Mouse (Mus musculus) naive thymus-derived CD4-positive, alpha-beta T cell, adult 2 months (primary cell): ENCODE results near the gene Nav2.

Experiments
- DNase-seq: peaks from one replicate; pipeline ENCODE4 v3.0.0-alpha.2; 2011; ENCODE audit warnings: low read depth

The Nav2 gene

DNA sequence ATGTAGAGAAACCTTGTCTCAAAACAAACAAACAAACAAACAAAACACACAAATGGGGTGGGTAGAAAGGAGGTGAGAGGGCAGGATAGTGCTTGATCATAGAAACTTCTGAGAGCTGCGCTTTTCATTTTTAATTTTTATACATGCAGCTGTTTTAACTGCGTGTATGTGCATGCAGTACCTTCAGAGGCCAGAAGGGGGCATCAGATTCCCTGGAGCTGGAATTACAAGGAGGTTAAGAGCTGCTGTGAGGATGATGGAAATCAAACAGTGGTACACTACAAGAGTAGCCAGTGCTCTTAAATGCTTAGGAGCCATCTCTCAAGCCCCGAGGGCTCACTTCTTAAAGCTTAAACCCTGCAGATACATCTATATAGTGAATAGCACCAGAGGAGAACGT is 584.7 kb downstream of the Nav2 start:
- peak; percentile 59 for DNase-seq

DNA sequence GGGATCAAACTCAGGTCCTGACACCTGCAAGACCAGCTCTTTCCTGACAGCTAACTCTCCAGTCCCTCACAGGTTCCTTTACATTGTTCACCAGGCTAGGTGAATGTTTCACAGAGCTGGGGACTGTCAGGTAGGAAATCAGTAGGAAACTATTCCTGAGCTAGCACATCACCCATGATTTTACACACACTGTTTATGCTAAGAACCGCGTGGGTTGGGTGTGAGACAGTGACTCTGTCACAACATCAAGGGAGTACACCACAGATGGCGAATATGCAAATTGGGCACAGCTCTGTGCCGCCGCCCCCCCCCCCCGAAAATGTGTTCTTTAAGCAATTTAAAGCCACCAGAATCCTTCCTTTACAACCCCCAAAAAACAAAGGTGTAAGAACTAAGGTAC is 586.1 kb downstream of the Nav2 start:
- no peak for DNase-seq

DNA sequence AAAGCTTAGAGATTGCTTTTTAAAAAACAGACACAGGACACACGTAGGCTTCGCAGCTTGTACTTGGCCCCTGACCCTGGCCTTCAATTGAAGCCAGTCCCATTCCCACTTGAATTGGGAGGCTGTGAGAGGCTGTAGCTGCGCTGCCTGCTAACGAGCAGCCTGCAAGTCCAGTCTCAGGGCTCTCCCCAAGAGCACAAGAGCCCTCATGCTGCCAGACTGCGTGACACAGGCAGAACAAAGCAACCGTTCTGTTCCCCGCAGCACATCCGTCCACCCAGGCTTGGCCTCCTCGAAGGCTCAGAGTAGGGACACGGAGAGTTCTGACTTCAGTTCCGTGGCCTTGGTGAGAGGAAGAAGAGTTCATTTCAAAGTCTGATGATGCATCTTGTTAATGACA is 587.6 kb downstream of the Nav2 start:
- no peak for DNase-seq

DNA sequence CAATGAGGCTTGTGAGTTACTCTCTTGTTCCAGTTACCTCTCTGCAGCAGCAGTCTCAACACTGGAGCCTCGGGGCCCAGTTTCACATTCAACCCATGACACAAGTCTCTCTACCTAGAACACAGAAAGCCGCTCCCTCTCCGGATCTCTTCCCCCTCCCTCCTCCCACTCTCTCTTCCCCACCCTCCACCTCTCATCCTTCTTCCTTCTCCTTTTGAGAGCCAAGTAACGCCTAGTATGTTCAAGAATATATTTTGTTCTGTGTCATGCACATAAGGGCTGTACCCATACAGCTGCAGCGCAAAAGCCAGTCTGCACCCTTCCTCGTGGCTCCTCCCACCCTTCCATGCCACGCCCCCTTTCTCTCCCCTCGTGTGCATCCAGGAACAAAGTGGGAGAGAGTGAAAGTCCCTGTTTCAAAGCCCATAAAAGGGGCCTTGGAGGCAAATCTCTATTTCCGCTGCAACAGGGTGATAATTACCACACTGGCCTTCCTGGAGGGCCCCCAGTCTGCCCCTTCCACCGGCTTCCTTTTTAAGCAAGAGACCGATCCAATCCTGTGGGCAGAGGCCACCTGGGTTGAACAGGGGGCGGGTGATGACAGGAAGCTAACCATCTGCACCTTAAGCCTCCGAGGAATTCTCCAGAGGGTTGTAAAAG is 588.4 kb downstream of the Nav2 start:
- no peak for DNase-seq

DNA sequence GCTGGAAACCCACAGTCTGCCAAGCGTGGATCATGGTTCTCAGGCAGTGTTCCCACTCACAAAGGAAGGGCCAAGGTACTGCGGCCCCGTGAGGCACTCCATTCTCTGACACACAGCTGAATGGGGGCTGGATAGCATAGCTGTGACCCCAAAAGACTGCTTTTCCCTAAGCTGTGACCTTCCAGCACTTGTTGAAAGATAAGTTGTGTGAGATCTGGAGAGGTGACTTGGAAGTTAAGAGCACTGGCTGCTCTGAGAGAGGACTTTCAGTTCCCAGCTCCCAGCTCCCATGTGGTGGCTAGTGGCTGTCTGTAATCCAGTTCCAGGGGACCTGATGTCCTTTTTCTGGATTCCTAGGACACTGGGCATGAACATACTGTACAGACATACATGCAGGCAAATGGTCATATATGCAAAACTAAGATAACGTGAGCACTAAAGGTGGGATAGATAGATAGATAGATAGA is 588.9 kb downstream of the Nav2 start:
- no peak for DNase-seq

DNA sequence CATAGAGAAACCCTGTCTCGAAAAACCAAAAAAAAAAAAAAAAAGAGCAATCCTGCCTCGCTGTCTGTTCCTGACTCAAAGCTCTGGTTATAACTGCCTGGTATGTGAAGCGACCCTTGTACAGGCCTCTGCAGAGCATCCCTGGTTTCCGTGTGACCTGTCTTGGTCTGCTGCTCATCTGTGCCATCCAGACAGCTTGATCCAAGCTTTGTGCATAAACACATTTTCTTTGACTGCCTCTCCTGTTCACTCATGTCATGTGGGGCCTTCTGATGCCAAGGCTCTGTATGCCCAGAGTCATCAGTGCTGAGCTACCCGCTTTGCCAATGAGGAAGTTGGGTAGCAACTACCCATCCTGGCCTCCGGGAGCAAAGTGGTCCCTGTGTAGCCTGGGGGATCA is 591.1 kb downstream of the Nav2 start:
- no peak for DNase-seq

DNA sequence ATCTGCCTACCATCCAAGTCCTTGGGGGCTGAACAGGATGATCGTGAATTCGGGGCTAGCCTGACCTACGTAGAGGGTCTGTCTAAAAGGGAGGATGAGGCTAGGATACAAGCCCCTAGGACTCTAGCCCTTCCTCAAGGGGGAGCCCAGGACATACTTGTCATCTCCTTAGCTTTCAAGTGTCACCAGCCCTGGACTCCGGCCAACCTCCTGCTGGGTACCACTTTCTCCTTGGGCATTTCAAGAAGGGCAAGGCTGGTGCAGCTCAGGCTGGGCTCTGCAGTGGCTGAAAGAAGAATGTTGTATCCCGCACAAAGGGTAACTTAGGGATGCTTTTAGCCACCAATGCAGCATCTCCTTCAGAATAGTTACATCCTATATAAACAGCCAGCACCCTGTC is 592.4 kb downstream of the Nav2 start:
- DNase-seq, result no peak

DNA sequence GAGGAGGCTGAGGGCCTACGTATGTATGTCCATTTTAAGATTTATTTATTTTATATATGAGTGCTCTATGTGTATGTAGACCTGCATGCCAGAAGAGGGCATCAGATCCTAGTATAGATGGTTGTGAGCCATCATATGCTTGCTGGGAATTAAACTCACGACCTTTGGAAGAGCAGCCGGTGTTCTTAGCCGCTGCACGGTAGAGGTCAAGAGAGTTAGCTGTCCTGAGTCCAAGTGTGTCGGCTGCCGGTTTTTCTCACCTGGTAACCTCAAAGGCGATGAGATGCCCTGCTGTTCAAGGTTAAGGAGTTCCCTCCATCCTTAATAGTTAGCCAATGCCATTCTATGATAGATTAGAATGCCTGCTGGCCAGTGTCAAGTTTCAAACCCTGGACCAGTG is 594.9 kb downstream of the Nav2 start:
- no peak for DNase-seq

DNA sequence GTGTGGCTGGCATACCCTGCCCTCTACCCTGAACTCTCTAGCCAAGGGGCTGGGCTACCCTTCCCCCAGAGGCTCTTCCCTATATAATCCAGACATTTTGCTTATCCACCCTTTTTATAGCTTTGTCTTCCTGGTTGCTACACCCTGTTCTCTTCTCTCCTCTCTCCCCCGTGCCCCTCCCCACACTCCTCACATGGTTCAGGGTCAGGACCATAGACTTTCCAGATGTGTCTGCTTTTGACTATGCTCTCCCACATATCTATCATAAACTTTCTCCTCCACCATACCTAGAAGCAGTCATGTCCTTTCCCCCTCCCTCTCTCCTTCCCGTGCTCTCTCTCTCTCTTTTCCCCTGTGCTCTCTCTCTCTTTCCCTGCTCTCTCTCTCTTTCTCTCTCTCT is 595.4 kb downstream of the Nav2 start:
- no peak for DNase-seq

DNA sequence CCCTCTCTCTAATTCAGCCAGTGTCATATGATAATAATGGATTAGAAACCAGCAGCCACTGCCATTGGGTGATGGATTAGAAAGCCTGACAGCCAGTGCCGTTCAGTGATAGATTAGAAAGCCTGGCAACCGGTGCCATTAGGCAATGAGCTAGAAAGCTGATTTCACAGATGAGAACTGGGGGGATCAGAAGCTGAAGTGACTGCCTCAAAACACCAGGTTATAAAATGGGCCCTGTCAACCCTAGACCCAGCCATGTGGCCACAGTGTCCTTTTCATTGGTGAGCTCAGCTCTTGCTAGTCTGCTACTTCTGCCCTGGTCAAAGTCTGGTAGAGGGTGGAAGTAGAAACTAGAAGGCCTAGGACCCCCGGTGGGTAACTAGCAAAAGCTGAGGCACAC is 595.8 kb downstream of the Nav2 start:
- DNase-seq, result no peak

DNA sequence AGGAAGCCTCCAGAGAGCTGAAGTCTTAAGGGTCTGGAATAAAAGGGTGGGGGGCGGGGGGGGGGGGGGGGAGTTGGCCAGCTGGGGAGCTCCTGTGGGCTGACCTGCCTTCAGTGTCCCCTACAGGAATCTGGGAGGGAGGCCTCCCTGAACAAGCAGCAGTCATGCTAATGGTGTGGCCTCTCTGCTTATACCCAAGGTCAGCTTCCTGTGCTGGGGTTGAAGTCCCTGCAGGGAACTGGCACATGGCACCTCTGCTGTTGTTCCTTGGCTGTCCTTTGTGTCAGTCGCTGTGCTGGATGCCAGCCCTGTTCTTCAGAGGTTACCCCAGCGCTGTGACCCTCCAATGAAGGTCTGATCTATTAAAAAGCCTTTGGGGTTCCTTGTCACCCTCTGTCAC is 596.5 kb downstream of the Nav2 start:
- DNase-seq, result no peak

DNA sequence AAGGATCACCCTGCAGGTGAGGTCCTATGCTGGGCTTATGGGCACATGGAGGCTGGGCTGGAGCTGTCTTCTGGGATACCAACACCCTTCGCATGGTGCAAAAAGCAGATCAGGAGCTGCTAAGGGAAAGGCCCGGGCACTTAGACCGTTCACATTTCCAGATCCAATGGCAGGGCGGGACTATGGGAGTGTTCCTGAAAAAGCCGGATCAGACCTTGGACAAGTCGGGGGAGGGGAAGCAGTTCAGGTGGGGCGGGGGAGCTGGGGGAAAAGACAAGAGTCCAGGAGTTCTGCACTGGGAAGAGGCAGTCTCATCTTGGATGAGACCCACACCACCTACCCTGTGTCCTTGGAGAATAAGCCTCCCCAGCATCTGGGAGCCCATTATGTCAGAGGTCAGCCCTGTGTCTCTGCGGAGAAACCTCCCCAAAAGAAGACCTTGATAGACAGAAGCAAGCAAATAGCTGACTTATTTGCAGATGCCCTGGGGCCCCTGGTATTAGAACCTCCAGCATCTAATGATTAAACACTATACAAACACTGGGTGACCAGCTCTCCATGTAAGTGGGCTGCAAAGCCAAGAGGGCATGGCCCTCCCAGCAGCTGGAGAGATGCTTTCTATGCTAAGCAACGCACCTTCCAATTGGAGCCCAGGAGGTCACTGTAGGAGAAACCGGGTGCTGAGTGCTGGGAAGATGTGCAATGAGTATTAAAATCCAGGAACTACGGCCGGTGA is 597.7 kb downstream of the Nav2 start:
- DNase-seq, result no peak

DNA sequence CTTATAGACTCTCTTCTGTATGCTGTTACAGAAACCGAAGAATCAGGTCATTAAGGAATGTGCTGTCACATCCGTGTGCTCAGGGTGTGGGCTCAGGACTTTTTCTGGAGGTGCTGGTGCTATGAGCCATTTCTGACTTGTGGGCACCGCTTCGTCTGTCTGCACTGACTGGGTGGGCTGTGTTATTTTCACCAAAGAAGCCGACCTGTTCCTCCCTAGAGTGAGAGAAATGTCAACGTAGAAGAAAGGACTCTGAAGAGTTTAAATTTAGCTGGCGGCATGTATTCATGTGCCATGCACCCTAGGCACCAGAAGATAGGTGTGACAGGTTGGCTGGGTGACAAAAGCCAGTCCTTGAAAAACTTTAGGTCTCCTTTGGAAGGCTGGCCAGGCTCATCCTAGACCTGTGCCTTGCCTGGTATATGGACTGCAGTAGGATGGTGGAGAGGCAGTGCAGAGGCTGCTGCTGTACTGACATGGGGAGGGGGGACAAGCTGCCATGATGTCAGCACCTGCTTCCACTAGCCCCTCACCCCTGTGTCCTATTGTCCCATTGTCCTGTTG is 599.5 kb downstream of the Nav2 start:
- no peak for DNase-seq

DNA sequence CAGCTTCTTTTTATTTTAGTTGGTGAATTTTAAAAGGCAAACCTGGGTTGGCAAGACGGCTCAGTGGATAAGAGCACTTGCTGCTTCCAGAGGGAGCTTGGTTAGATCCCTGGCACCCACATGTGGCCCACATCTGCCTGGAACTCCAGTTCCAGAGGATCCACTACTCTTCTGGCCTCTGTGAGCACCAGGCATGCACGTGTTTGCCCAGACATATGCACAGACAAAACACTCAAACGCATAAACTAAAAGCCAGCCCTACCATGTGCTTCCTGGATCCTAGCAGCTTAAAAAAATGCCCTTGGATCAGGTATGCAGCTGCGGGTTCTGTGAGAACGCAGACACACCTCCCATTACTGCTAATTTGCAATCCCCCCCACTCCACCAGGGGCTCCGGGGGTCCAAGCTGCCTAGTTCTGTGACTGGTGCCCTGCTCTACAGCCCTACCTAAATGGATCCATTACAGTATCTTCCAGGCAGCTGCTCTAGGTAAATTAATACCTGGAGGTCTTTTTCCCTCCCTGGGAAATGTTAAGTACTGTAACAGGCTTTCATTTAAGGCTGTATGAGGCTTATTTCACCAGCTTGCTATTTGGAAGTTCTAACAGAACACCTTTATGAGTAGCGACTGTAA is 603.4 kb downstream of the Nav2 start:
- no peak for DNase-seq

DNA sequence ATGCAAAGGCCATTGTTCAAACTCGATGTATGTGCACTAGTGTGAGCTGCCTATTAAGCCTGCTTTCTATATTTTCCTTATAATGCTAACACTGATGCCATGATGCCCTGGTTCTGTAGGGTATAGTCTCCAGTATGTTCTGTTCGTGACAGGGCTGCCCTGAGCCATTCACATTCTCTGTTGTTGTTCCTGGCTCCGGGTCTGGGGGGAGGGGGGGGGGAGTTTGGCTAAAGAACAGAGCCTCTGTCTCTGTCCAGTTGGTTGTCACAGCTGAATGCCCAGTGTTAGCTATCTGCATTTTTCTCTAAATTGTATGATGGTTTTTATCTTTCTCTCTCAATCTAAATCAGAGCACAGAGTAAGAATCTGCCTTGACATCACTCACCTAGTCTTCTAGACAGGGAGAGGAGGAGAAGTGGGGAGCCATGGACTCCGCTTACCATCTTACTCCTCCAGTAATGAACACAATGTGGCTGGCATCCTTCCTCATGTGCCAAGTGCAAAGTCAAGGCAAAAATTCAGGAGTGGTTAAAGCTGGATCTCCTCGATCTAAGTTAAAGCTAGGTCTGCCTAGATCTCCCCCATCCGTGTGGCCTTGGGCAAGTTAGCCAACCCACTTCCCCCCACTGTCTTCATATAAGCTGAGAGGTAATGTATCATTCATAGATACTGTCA is 605.4 kb downstream of the Nav2 start:
- no peak for DNase-seq

DNA sequence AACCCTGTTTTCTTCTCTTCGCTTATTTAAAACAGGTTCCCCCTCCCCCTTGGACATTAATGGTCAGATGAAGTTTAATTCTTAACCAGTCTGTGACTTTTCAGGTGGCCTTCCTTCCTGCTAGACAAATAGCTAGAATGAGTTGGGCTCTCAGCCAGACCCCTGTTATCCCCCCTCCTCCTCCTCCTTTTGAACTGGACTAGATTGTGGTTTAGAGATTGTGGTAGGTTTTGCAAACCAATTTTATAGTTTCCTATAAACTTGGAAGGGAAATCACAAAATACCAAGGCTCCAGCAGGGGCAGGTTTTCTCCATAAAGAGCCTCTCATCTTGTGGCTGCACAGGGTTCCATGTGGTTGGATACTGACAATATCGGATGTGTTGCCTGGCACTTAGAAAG is 606.5 kb downstream of the Nav2 start:
- no peak for DNase-seq

DNA sequence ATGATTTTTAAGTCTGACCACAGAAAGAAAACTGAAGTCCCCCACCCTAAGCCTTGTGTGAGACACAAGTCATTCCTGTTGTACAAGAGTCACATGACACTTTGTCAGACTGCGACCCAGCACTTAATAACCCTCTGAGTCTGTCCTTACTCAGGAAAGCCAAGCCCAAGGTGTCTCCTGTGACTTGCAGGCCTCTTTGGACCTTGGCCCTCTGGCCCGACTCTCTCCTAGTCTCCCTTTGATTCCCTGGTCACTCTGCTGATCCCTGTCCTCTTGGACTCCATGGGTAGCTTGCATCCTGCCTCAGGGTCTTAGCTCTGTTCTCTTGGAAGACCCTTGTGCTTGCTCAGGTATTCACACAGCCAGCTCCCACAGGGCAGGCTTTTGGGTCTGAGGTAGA is 612.0 kb downstream of the Nav2 start:
- no peak for DNase-seq

DNA sequence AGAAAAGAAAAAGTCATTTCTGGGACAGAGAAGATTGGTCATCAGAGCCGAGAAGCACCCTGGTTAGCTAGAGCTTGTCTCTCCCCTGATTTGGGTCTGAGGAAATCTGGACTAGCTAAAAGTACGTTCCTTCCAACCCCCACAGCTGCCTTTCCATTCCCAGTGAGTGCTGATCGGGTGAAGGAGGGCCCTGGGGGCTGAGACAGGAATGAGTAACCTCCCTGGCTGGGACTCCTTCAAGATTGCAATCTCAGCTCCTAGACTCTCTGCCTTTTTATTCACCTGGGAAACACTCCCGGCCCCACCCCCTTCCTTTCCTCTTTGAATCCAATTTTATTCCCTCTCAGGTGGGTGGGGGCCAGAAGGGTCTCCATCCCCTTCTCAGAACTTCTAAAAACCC is 612.8 kb downstream of the Nav2 start:
- no peak for DNase-seq

DNA sequence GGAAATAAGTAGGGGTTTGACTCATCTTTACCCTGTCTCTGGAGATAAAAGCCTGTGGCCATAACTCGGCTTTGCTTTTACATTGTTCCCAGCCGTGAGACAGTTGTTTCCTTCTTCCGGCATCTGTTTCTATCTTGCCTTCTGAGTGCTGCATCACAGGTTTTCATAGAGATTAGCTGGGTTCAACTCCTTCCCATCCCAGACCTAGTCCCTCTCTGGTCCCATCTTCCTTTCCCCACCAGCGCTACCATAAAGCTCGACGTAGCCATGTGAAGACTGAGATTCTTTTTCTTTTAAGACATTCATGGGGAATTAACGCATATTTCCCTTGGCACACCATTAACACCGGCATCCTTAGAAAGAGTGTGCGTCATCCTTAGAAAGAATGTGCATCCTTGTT is 613.5 kb downstream of the Nav2 start:
- peak; percentile 13 for DNase-seq

DNA sequence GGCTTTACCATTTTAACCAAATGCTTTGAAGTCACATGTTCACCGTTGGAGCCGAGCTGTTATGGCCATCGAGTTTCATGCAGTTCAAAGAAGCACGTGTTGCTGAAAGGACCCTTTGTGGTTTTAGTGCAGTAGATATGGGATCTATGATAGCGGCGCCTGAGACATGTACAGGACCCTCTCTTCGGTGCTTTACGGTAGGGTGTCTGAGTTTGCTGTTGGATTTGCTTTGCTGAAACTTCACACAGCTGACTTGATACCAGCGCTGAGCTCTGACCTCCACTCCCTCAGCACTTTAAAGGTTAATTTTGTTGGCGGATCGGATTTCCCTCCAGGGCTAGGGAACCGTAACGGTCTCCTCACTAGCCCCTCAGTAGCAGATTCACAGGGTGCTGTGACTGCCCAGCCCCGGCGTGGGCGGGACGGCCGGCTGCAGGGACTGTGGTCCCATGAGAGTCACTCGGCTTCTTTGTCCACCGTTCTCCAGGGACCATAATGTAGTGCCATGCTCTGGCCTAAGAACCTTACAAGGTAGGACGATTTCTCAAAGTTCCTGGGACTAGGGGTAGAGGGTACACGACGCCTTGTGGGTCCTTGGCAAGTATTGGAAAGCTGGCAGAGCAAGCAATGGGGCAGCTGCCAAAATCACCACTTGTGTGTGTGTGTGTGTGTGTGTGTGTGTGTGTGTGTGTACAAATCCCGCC is 614.0 kb downstream of the Nav2 start:
- DNase-seq, result no peak

DNA sequence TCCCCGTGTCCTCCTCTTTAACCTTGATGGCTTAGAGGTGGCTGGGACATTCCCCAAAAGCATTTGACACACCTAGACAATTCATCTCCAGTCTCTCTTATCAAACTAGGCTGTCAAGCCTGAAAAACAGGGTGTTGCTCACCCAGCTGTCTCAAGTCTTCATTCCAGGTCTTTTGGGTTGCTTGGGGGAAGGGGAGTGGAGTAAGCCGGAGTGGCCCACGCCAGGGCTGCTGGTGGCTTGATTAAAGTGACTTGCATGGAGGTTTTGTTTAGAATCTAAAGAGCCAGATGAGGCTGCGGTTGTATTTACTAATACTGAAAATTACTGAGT is 614.6 kb downstream of the Nav2 start:
- no peak for DNase-seq

DNA sequence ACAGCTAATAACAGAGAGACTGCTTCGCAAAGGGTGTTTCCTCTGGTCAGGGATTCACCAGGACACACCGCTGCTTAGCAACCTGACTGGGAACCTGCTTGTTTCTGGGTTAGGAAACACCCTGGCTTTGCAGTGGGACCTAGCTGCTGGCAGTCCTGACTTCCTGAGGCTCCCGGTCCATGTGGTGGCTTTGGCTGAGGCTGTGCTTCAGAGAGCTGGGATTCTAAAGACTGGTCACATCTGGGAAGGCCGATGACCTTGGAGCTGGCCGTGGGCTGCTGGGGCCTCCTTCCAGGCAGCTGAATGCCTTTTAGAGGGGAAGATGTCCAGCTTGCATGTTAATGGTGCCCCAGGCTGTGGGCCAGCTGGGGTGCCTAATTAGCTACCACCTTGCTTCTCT is 615.2 kb downstream of the Nav2 start:
- DNase-seq, result no peak
